8 mouse cellular contexts compared by ENCODE assay signal in the genomic region with DNA sequence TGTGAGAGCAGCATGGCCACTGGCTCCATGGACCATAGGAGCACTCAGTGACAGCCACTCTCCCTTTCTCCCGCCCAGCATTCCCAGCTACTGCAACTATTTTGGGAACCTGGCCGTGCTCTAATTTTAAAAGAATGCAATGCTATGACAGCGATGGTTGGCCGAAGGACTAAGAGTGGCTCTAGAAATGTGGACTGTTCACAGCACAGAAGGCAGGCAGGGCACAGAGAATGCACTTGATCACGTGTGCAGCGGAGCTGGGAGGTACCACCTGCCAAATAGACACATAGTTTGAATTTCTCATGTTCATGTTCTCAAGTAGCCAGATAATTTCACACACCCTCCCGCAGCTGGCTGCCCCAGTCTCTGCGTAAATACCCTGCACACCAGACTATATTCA. TPM values are rescaled to one million over a fixed set of nuclear protein-coding genes. Genes with fewer than 3 reads are reported as not detected.
A peak's percentile ranks its signal among the peaks of the same experiment; 100 is the strongest.
DNase-seq lines count a peak whose midpoint lies in the region; ATAC-seq and TF ChIP-seq lines count a peak whose summit lies in the region.

No protein-coding gene starts in this region.

- no peak for TF ChIP-seq CTCF in cerebellum, adult 2 months (IDR thresholded peaks at IDR 0.05; ENCODE audit: borderline replicate concordance, insufficient read depth, low read depth, low read length)

- no peak overlapping the region for H3K4me3 ChIP-seq in cerebellum, adult 2 months (replicated peaks; ENCODE audit: insufficient read depth, low read depth, low read length)
- H3K4me3 ChIP-seq in heart, embryonic 16.5 days (ENCODE audit: low read length) = no peak overlapping the region

- WGBS in cerebellum, adult 2 months = 25% methylated on average over 8 of the region's 8 CpGs
- WGBS in heart, embryonic 16.5 days = 28% methylated on average over 8 of the region's 8 CpGs

- no peaks in the 10 kb centered on the region for H3K27me3 ChIP-seq in cerebellum, adult 2 months (ENCODE audit: control insufficient read depth, insufficient read depth, low read length)
- H3K27me3 ChIP-seq in heart, embryonic 16.5 days (ENCODE audit: control insufficient read depth, insufficient read depth, low read length) = no peaks in the 10 kb centered on the region

- peaks cover 14% of the 10 kb centered on the region for H3K4me1 ChIP-seq in cerebellum, adult 2 months (ENCODE audit: control insufficient read depth, insufficient read depth, low read length)
- H3K4me1 ChIP-seq in heart, embryonic 16.5 days (ENCODE audit: control insufficient read depth, insufficient read depth, low read length) = peaks cover 81% of the 10 kb centered on the region

- H3K4me2 ChIP-seq in heart, embryonic 16.5 days (ENCODE audit: low read depth, low read length) = peak overlapping the region; percentile 52

- peak; percentile 96 for ATAC-seq in heart, embryonic 16.5 days (replicated peaks; ENCODE audit: extremely low read depth, insufficient read depth, low FRiP score)

- intact Hi-C loops in left cerebral cortex, postnatal 4 days (cut with DNase I) = no loop called here

- TF ChIP-seq POLR2A in cerebellum, adult 2 months (IDR thresholded peaks at IDR 0.05; ENCODE audit: borderline replicate concordance, insufficient read depth, low read length) = no peak

- no peaks in the 10 kb centered on the region for H3K9me3 ChIP-seq in heart, embryonic 16.5 days (replicated peaks; ENCODE audit: control insufficient read depth, low read length)

- no peaks in the 10 kb centered on the region for H3K36me3 ChIP-seq in heart, embryonic 16.5 days (ENCODE audit: control insufficient read depth, insufficient read depth)

- peak overlapping the region; percentile 6 for H3K9ac ChIP-seq in heart, embryonic 16.5 days (ENCODE audit: low read length)

- H3K27ac ChIP-seq in cerebellum, adult 2 months (ENCODE audit: insufficient read depth, low read length) = 0 out of 2 replicates have a peak overlapping the region, but pooled peaks have one; percentile 3
- H3K27ac ChIP-seq in heart, embryonic 16.5 days (ENCODE audit: low read length) = peak overlapping the region; percentile 95

- DNase-seq in cerebellum, adult 2 months = peak; percentile 24 to 40
- no peak for DNase-seq in cerebellum, postnatal 14 days
- peak; percentile 67 for DNase-seq in brain, adult 2 months (ENCODE audit: low read depth, low spot score)
- DNase-seq in lung, adult 18-20 months = peak; percentile 77 to 79
- DNase-seq in testis, postnatal 14 days (ENCODE audit: low spot score) = no peak
- DNase-seq in B cell, adult 2 months = no peak
- DNase-seq in left cerebral cortex, postnatal 4 days = no peak

RNA-seq across cellular contexts. Expression of gene Abhd17c, which starts 23.0 kb away (rescaled TPM):
- 22.8 and 23.9 TPM in 2 replicates for polyA plus RNA-seq in cerebellum, adult 2 months (2012; rRNA removed)
- polyA plus RNA-seq in heart, embryonic 16.5 days (2015; fragmentation: Nextera tagmentation; extraction: Ambion mirVana) = 14.5 and 34.1 TPM in 2 replicates
- total RNA-seq in left cerebral cortex, postnatal 4 days (2021) = 100 to 1,000 TPM; 108 to 112 TPM

RNA-seq across cellular contexts. Expression of gene Cemip, which starts 42.4 kb away (rescaled TPM):
- 5.4 and 6.8 TPM in 2 replicates for polyA plus RNA-seq in cerebellum, adult 2 months (2012; rRNA removed)
- 0.32 and 0.64 TPM in 2 replicates for polyA plus RNA-seq in heart, embryonic 16.5 days (2015; fragmentation: Nextera tagmentation; extraction: Ambion mirVana)
- total RNA-seq in left cerebral cortex, postnatal 4 days (2021) = 10 to 100 TPM; 10.1 to 11.8 TPM

Comparison
In these comparisons a context has a peak if more than half of its experiments do, and no peak if none do; other contexts are left out.
1. DNase-seq: peak in cerebellum, adult 2 months (2 of 2), brain, adult 2 months (single experiment) and lung, adult 18-20 months (2 of 2); none in cerebellum, postnatal 14 days (0 of 2), testis, postnatal 14 days (single experiment), B cell, adult 2 months (0 of 2) and left cerebral cortex, postnatal 4 days (single experiment).